Mouse (Mus musculus) heart, embryonic 11.5 days (tissue): ENCODE data around the gene Mgat3. TPM values are rescaled to one million over a fixed set of nuclear protein-coding genes. Genes with fewer than 3 reads are reported as not detected.

Source experiments
- ATAC-seq: fragments of 200-750 bp; cut with Nextera tagmentation; replicated peaks from 2 replicates; pipeline ENCODE4 v1.8.0; 2017; ENCODE audit warnings: moderate library complexity; ENCODE audit not compliant: insufficient number of reproducible peaks, low FRiP score, low TSS enrichment
- H3K27ac ChIP-seq: fragments of 300-500 bp; sonication (generic); 2 replicates; pipeline ENCODE4 v1.5.1; 2014; ENCODE audit warnings: mild to moderate bottlenecking, low read depth, low read length
- H3K27me3 ChIP-seq: fragments of 300-500 bp; sonication (generic); 2 replicates; pipeline ENCODE4 v1.6.1; 2014; ENCODE audit warnings: mild to moderate bottlenecking, low read length, mixed read lengths; ENCODE audit not compliant: control insufficient read depth, insufficient read depth
- H3K36me3 ChIP-seq: fragments of 300-500 bp; sonication (generic); 2 replicates; pipeline ENCODE4 v1.6.1; 2014; ENCODE audit warnings: mild to moderate bottlenecking, low read length, moderate library complexity, mixed read lengths; ENCODE audit not compliant: control insufficient read depth, insufficient read depth
- H3K4me1 ChIP-seq: fragments of 300-500 bp; sonication (generic); 2 replicates; pipeline ENCODE4 v1.6.1; 2014; ENCODE audit warnings: low read length; ENCODE audit not compliant: control insufficient read depth, insufficient read depth
- H3K4me2 ChIP-seq: fragments of 300-500 bp; sonication (generic); 2 replicates; pipeline ENCODE4 v1.6.1; 2014; ENCODE audit warnings: mild to moderate bottlenecking, moderate library complexity
- H3K4me3 ChIP-seq: fragments of 300-500 bp; sonication (generic); 2 replicates; pipeline ENCODE4 v1.5.1; 2014; ENCODE audit warnings: low read depth, low read length
- H3K9ac ChIP-seq: fragments of 300-500 bp; sonication (generic); 2 replicates; pipeline ENCODE4 v1.6.1; 2014; ENCODE audit warnings: mild to moderate bottlenecking, low read depth, low read length, moderate library complexity
- H3K9me3 ChIP-seq: fragments of 300-500 bp; sonication (generic); replicated peaks from 2 replicates; pipeline ENCODE4 v1.6.1; 2016; ENCODE audit warnings: low read length; ENCODE audit not compliant: control insufficient read depth
- WGBS: fragments of 180-500 bp; shearing (Covaris S2); extraction: QIAGEN DNeasy Blood & Tissue Kit; methylation state at CpG from one replicate; pipeline ENCODE4 v1.1.7; 2014; ENCODE audit not compliant: insufficient replicate concordance; 5-methylcytosine and 5-hydroxymethylcytosine counted together
- polyA plus RNA-seq: library from polyadenylated mRNA; unstranded; fragments of >200 nt; fragmentation: Nextera tagmentation; extraction: Ambion mirVana; gene quantifications from 2 replicates; pipeline ENCODE4 v1.2.1, GENCODE M21; 2014

The Mgat3 gene
- polyA plus RNA-seq, 1 experiment from 2014 or later: 2.1 TPM

DNA sequence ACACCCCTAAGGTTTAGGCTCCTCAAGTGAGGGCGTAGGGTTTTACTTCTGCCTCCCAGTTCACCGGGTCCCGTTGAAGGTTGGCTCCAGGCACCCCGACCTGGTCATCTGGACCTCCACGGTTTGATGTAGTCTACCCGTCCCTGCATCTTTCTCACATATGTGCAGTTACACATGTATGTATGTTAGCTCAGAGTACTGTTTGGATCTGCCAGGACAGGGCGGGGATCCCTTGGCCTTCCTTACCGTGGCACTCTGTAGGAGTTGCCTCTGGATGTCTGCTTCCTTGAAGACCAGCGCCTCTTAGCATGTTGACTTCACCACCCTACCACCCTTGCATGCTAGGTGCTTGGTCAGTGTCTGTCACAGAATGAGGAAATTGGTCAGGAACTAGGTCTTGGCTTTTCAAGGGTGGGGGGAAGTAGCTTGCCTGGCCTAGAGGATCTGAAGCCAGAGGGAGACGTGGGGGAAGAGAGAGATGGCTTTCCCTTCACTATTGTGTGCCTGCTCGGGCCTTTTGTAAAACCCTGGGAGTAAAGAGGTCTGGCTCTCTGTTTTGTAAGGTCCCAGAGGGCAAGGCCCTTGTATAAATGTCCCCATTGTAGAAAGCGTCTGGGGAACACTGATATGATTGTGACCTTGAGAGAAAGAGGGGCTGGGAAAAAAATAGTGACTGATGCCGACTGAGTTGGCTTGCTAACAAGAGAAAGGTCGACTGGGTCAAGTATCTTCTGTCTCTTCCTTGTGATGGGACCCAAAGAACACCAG is 39.7 kb upstream of the Mgat3 start:
- ATAC-seq: peak; percentile 36; the same call in 1 of the 2 replicates
- Histone ChIP-seq H3K4me3 (peak overlapping the region; percentile 77), H3K27ac (peak overlapping the region; percentile 100), H3K9me3 (no peaks in the 10 kb centered on the region), H3K36me3 (0 out of 2 replicates have a peak, but pooled peaks cover 2% of the 10 kb centered on the region), H3K4me1 (peaks cover 32% of the 10 kb centered on the region), H3K9ac (peak overlapping the region; percentile 97), H3K27me3 (no peaks in the 10 kb centered on the region), H3K4me2 (peak overlapping the region; percentile 81)
- 10% methylated on average over 14 of the region's 14 CpGs for WGBS

DNA sequence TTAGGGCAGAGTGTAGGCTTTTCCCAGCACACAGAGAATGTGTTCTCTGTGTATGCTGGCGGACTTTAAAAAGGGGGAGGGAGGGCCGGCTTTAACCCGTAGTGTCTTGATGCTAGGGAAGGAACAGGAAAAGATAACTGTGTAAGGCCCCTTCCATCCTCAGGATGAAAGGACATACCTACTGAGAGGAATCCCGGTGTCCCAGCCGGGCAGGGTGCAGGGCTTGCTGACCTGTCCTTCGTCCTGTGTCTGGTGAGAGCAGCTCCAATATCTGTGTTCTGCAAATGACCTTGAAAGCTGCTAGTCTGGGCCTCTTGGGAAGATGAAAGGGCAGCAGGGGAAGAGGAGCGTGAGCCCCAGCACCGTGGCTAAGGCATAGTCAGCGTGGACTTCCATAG is 39.1 kb upstream of the Mgat3 start:
- Histone ChIP-seq H3K27ac (peak overlapping the region; percentile 100), H3K9ac (peak overlapping the region; percentile 97), H3K4me2 (peak overlapping the region; percentile 81), H3K4me3 (peak overlapping the region; percentile 77), H3K9me3 (no peaks in the 10 kb centered on the region), H3K27me3 (no peaks in the 10 kb centered on the region), H3K4me1 (peaks cover 38% of the 10 kb centered on the region), H3K36me3 (0 out of 2 replicates have a peak, but pooled peaks cover 2% of the 10 kb centered on the region)
- ATAC-seq: no peak
- 31% methylated on average over 9 of the region's 9 CpGs for WGBS

DNA sequence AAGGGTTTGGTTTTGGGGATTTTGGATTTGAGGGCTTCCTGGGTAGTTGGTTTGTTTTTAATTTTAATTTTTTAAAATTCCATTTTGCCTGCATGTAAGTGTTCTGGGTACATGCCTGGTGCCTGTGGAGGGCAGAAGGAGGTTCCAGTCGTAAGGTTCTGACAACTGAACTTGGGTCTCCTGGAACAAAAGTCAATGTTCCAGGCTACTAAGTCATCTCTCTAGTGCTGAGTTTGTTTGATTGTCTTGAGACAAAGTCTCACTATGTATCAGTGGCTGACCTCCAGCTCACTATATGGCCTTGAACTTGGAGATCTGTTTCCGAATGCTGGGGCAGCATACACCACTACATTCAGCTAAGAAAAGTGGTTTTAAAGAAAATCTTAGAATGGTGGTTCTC is 38.0 kb upstream of the Mgat3 start:
- Histone ChIP-seq H3K4me3 (no peak overlapping the region), H3K4me1 (peaks cover 38% of the 10 kb centered on the region), H3K9ac (no peak overlapping the region), H3K36me3 (0 out of 2 replicates have a peak, but pooled peaks cover 2% of the 10 kb centered on the region), H3K9me3 (no peaks in the 10 kb centered on the region), H3K4me2 (no peak overlapping the region), H3K27ac (peak overlapping the region; percentile 41; the same call in 1 of the 2 replicates), H3K27me3 (no peaks in the 10 kb centered on the region)
- 90% methylated on average over 2 of the region's 2 CpGs for WGBS
- ATAC-seq: no peak

DNA sequence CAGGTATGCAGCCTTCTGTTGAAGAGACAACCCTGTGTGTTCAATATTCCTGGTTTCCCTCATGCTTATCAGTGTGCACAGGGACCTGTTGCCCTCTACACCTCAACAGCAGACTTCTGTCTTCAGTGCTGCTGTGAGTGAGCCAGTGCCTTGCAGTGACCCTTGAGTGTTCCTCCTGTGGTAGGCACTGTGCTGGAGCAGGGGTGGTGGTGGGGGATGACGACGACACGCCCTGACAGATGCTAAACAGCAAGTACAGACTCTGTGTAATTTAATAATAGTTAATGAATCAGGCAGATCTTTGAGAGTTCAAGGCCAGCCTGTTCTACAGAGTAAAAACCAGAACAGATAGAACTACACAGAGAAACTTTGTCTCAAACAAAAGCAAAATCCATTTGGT is 36.9 kb upstream of the Mgat3 start:
- no peak for ATAC-seq
- WGBS: 89% methylated on average over 3 of the region's 3 CpGs
- Histone ChIP-seq H3K4me1 (peaks cover 38% of the 10 kb centered on the region), H3K27me3 (no peaks in the 10 kb centered on the region), H3K4me3 (no peak overlapping the region), H3K9me3 (no peaks in the 10 kb centered on the region), H3K4me2 (no peak overlapping the region), H3K27ac (no peak overlapping the region), H3K36me3 (peaks cover 8% of the 10 kb centered on the region), H3K9ac (no peak overlapping the region)

DNA sequence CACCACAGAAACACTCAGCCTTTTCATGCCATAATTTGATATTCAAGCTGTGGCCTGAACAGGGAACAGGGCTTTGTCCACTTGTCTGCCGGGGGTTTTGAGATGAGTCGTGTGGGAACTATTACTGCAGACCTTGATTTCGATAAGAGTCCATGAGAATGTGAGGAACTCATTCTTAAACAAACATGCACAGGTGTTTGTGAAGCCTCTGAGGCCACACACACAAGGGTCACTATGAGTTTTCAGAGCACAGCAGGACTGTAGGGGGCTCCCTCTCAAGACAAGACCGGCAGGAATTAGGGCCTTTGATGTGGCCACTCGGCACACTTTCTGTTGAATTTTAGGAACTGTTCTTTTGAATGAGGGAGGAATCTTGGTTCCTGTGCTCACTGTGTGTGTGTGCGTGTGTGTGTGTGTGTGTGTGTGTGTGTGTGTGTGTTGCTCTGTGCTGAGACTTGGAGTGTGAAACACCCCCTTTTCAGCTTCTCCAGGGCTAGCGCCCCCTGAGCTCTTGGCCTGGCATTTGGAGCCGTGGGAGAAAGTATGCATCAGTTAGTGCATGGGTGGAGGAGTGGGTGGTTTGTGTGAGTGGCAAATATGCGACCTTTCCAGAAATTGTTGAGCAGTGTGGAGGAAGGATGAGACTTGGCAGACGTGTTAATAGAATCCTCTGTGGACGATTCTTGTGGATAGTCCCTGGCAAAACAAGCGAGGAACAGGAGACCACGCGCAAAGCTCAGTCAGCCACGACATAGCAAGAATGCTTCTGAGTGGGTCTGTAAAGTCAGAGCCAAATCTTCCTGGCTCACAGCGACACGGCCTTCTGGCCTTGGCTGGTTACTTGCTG is 35.4 kb upstream of the Mgat3 start:
- Histone ChIP-seq H3K27me3 (no peaks in the 10 kb centered on the region), H3K4me3 (no peak overlapping the region), H3K9me3 (0 out of 2 replicates have a peak, but pooled peaks cover 3% of the 10 kb centered on the region), H3K9ac (0 out of 2 replicates have a peak overlapping the region, but pooled peaks have one; percentile 46), H3K27ac (peak overlapping the region; percentile 15; the same call in 1 of the 2 replicates), H3K36me3 (peaks cover 12% of the 10 kb centered on the region), H3K4me1 (peaks cover 38% of the 10 kb centered on the region), H3K4me2 (no peak overlapping the region)
- WGBS: 76% methylated on average over 17 of the region's 17 CpGs
- no peak for ATAC-seq

DNA sequence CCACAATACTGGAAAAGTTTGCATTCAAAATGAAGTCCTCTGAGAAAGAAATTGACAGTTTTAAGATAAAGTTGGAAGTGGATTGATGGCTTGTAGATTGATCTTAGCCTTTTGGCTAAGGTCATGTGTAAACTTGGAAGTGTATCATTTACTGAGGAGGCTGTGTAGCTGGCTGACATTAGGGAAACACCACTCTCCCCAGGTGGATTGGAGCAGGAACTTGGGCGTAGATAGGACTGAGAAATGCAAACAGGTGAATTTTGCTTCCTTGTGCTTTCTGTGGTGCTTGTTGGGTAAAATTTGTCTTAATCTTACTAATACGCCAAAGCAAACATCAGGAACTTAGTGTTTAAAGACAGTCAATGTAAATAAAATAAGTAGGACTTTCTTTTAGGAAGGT is 33.2 kb upstream of the Mgat3 start:
- H3K9me3 ChIP-seq: 0 out of 2 replicates have a peak, but pooled peaks cover 3% of the 10 kb centered on the region
- WGBS: 94% methylated on average over 2 of the region's 2 CpGs
- no peak overlapping the region for H3K4me3 ChIP-seq
- H3K36me3 ChIP-seq: peaks cover 12% of the 10 kb centered on the region
- peaks cover 22% of the 10 kb centered on the region for H3K4me1 ChIP-seq
- no peak overlapping the region for H3K9ac ChIP-seq
- ATAC-seq: no peak
- H3K27ac ChIP-seq: no peak overlapping the region
- H3K4me2 ChIP-seq: no peak overlapping the region
- H3K27me3 ChIP-seq: no peaks in the 10 kb centered on the region

DNA sequence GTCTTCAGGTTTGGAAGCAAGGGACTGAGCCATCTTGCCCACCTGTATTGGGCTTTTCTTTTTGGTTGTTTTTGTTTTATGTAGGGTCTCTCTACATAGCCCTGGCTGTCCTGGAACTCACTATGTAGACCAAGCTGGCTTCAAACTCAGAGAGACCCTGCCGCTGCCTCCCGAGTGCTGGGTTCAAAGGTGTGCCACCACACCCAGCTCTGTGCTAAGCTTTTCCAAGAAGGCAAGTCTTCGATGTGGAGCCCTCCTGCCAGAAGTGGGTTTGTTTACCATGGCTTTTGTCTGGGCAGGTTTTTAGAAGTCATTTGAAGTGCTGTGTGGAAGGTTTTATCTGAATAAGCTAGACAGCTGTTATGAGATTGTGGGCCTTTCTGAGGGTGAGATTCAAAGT is 32.6 kb upstream of the Mgat3 start:
- ATAC-seq: no peak
- no peak overlapping the region for H3K4me2 ChIP-seq
- H3K27me3 ChIP-seq: no peaks in the 10 kb centered on the region
- peaks cover 12% of the 10 kb centered on the region for H3K36me3 ChIP-seq
- no peak overlapping the region for H3K4me3 ChIP-seq
- no peak overlapping the region for H3K9ac ChIP-seq
- H3K4me1 ChIP-seq: peaks cover 25% of the 10 kb centered on the region
- 0 out of 2 replicates have a peak, but pooled peaks cover 3% of the 10 kb centered on the region for H3K9me3 ChIP-seq
- 91% methylated on average over 3 of the region's 3 CpGs for WGBS
- H3K27ac ChIP-seq: no peak overlapping the region

DNA sequence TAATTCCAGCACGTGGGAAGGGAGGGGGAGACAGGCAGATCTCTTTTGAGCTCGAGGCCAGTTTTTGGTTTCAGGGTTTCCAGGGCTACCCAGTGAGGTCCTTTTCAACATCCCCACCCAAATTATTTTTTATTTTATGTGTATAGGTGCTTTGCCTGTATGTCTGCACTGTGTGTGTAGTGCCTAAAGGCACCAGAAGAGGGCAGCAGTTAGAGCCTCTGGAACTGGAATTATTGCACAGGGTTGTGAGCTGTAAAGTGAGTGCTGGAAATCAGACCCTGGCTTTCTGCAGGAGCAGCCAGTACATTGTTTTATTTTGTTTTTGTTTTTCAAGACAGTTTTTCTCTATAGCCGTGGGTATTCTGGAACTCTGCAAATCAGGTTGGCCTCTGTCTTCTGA is 31.4 kb upstream of the Mgat3 start:
- no peak overlapping the region for H3K4me3 ChIP-seq
- no peak for ATAC-seq
- H3K4me2 ChIP-seq: no peak overlapping the region
- H3K36me3 ChIP-seq: peaks cover 10% of the 10 kb centered on the region
- H3K27me3 ChIP-seq: no peaks in the 10 kb centered on the region
- no peak overlapping the region for H3K27ac ChIP-seq
- no peak overlapping the region for H3K9ac ChIP-seq
- 96% methylated on average over 3 of the region's 3 CpGs for WGBS
- peaks cover 22% of the 10 kb centered on the region for H3K4me1 ChIP-seq
- H3K9me3 ChIP-seq: 0 out of 2 replicates have a peak, but pooled peaks cover 3% of the 10 kb centered on the region
